Mouse (Mus musculus) liver, embryonic 16.5 days (tissue): ENCODE measurements at regions not wholly inside any gene's neighbourhood (a gene's known extent, or its start where the extent isn't known, plus 50 kb on each side); places are given as distances from the start of the nearest gene placed in this dataset.
A peak's percentile ranks its signal among the peaks of the same experiment; 100 is the strongest.
"Not testable (repeated sequence)": the region's sequence is repeated elsewhere in the genome, so short reads cannot be mapped to it uniquely, and the experiment has no call there.

Experiments used
- ATAC-seq: fragments of 200-750 bp; cut with Nextera tagmentation; 2 replicates; pipeline ENCODE4 v1.8.0; 2017; ENCODE audit warnings: low read depth, mild to moderate bottlenecking, moderate number of reproducible peaks, moderate library complexity
- H3K27ac ChIP-seq: fragments of 300-500 bp; sonication (generic); 2 replicates; pipeline ENCODE4 v1.5.1; 2014; ENCODE audit warnings: mild to moderate bottlenecking, low read length
- H3K27me3 ChIP-seq: fragments of 300-500 bp; sonication (generic); 2 replicates; pipeline ENCODE4 v1.6.1; 2014; ENCODE audit warnings: low read depth, low read length, mixed read lengths; ENCODE audit not compliant: control insufficient read depth, insufficient read depth
- H3K36me3 ChIP-seq: fragments of 300-500 bp; sonication (generic); 2 replicates; pipeline ENCODE4 v1.6.1; 2014; ENCODE audit warnings: mild to moderate bottlenecking; ENCODE audit not compliant: control insufficient read depth, insufficient read depth
- H3K4me1 ChIP-seq: fragments of 300-500 bp; sonication (generic); 2 replicates; pipeline ENCODE4 v1.6.1; 2014; ENCODE audit warnings: low read depth, low read length, mixed read lengths; ENCODE audit not compliant: control insufficient read depth
- H3K4me2 ChIP-seq: fragments of 300-500 bp; sonication (generic); 2 replicates; pipeline ENCODE4 v1.6.1; 2014; ENCODE audit warnings: low read depth, low read length, mixed read lengths
- H3K4me3 ChIP-seq: fragments of 300-500 bp; sonication (generic); 2 replicates; pipeline ENCODE4 v1.5.1; 2014; ENCODE audit warnings: low read depth, mild to moderate bottlenecking, low read length
- H3K9ac ChIP-seq: fragments of 300-500 bp; sonication (generic); 2 replicates; pipeline ENCODE4 v1.6.1; 2014; ENCODE audit warnings: low read depth, low read length
- H3K9me3 ChIP-seq: fragments of 300-500 bp; sonication (generic); replicated peaks from 2 replicates; pipeline ENCODE4 v1.6.1; 2016; ENCODE audit warnings: low read length; ENCODE audit not compliant: control insufficient read depth
- WGBS: fragments of 180-500 bp; shearing (Covaris S2); extraction: QIAGEN DNeasy Blood & Tissue Kit; methylation state at CpG from one replicate; pipeline ENCODE4 v1.1.7; 2014; ENCODE audit not compliant: insufficient replicate concordance; 5-methylcytosine and 5-hydroxymethylcytosine counted together

GRCm38 (mm10) chr4:3071326-3071725 lies 95.8 kb upstream of the Vmn1r2 start:
- peaks cover 18% of the 10 kb centered on the region for H3K9me3 ChIP-seq
- not testable (repeated sequence) for H3K27ac ChIP-seq, H3K4me3 ChIP-seq, ATAC-seq, H3K27me3 ChIP-seq, H3K4me1 ChIP-seq, H3K36me3 ChIP-seq, H3K9ac ChIP-seq, H3K4me2 ChIP-seq
- WGBS = 44% methylated on average over 6 of the region's 6 CpGs

GRCm38 (mm10) chr4:3079901-3080300 lies 87.2 kb upstream of the Vmn1r2 start:
- peaks cover 19% of the 10 kb centered on the region for H3K9me3 ChIP-seq
- ATAC-seq = no peak
- H3K4me1 ChIP-seq = no peaks in the 10 kb centered on the region
- no peak overlapping the region for H3K9ac ChIP-seq
- no peak overlapping the region for H3K4me3 ChIP-seq
- H3K4me2 ChIP-seq = no peak overlapping the region
- WGBS = 75% methylated on average over 1 of the region's 1 CpGs
- H3K36me3 ChIP-seq = no peaks in the 10 kb centered on the region
- no peak overlapping the region for H3K27ac ChIP-seq
- no peaks in the 10 kb centered on the region for H3K27me3 ChIP-seq

GRCm38 (mm10) chr4:3080385-3081125 lies 86.6 kb upstream of the Vmn1r2 start:
- no peak overlapping the region for H3K4me3 ChIP-seq
- no peak overlapping the region for H3K27ac ChIP-seq
- peaks cover 21% of the 10 kb centered on the region for H3K9me3 ChIP-seq
- no peaks in the 10 kb centered on the region for H3K27me3 ChIP-seq
- WGBS = 46% methylated on average over 7 of the region's 7 CpGs
- H3K4me1 ChIP-seq = no peaks in the 10 kb centered on the region
- no peak overlapping the region for H3K4me2 ChIP-seq
- H3K36me3 ChIP-seq = no peaks in the 10 kb centered on the region
- H3K9ac ChIP-seq = no peak overlapping the region
- ATAC-seq = peak; percentile 12

- Histone ChIP-seq H3K27me3 (no peaks in the 10 kb centered on the region), H3K4me3 (no peak overlapping the region), H3K27ac (no peak overlapping the region), H3K9me3 (peaks cover 21% of the 10 kb centered on the region), H3K36me3 (no peaks in the 10 kb centered on the region), H3K4me1 (no peaks in the 10 kb centered on the region), H3K9ac (no peak overlapping the region), H3K4me2 (no peak overlapping the region)
- 46% methylated on average over 6 of the region's 6 CpGs for WGBS
- ATAC-seq = 0 out of 2 replicates have a peak, but pooled peaks have one; percentile 9
These were observed 85.8 kb upstream of the Vmn1r2 start for GRCm38 (mm10) chr4:3081148-3081952.

DNA sequence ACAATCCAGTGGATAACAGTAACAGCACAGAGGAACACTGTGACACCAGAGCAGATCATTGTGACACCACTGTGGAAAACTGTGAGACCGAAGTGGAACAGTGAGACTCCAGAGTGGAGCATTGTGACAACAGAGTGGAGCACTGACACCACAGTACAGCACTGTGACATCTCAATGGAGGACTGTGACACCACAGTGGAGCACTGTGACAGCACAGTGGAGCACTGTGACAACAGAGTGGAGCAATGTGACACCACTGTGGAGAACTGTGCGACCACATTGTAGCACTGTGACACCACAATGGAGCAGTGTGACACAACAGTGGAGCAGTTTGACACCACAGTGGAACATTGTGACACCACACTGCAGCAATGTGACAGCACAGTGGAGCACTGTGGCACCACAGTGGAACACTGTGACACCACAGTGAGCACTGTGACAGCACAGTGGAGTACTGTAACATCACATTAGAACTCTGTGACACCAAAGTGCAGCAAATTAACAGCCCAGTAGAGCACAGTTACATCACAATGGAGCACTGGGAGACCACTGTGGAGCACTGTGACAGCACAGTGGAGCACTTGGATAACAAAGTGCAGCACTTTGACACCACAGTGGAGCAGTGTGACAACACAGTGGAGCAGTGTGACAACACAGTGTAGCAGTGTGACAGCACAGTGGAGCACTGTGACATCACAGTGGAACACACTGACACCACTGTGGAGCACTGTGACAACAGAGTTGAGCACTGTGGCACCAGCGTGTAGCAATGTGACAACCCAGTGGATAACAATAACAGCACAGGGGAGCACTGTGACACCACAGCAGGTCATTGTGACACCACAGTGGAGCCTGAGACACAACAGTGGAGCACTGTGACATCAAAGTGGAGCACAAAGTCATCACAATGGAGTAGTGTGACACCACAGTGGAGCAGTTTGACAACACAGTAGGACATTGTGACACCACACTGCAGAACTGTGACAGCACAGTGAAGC lies 84.9 kb upstream of the Vmn1r2 start:
- ATAC-seq = no peak
- peaks cover 21% of the 10 kb centered on the region for H3K9me3 ChIP-seq

DNA sequence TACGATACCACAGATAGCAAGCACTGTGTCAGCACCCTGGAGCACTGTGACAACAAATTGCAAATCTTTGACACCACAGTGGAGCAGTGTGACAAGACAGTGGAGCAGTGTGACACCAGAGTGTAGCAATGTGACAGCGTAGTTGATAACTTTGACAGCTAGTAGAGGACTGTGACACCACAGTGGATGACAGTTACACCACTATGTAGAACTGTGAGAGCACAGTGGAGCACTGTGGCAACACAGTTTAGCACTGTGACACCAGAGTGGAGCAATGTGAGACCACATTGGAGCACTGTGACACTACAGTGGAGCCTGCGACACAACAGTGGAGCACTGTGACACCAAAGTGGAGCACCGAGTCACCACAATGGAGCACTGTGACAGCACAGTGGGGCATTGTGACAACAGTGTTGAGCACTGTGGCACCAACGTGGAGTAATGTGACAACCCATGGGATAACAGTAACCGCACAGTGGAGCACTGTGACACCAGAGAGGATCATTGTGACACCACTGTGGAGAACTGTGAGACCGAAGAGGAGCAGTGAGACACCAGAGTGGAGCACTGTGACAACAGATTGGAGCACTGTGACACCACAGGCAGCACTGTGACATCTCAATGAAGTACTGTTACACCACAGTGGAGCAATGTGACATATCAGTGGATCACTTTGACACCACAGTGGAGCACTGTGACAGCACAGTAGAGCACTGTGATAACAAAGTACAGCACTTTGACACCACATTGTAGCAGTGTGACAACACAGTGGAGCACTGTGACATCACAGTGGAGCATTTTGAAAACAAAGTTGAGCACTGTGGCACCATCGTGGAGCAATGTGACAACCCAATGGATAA lies 83.7 kb upstream of the Vmn1r2 start:
- WGBS = 39% methylated on average over 8 of the region's 8 CpGs
- Histone ChIP-seq H3K9ac (no peak overlapping the region), H3K4me1 (no peaks in the 10 kb centered on the region), H3K27ac (no peak overlapping the region), H3K27me3 (no peaks in the 10 kb centered on the region), H3K4me3 (no peak overlapping the region), H3K4me2 (no peak overlapping the region), H3K36me3 (no peaks in the 10 kb centered on the region), H3K9me3 (peaks cover 21% of the 10 kb centered on the region)
- ATAC-seq = peak; percentile 32

More for the DNA sequence above, 84.9 kb upstream of the Vmn1r2 start:
- H3K4me2 ChIP-seq = no peak overlapping the region
- H3K36me3 ChIP-seq = no peaks in the 10 kb centered on the region
- H3K27me3 ChIP-seq = no peaks in the 10 kb centered on the region
- no peaks in the 10 kb centered on the region for H3K4me1 ChIP-seq
- no peak overlapping the region for H3K4me3 ChIP-seq
- 56% methylated on average over 3 of the region's 3 CpGs for WGBS
- H3K27ac ChIP-seq = no peak overlapping the region
- H3K9ac ChIP-seq = no peak overlapping the region

- no peak overlapping the region for H3K27ac ChIP-seq
- WGBS = 48% methylated on average over 3 of the region's 3 CpGs
- no peak overlapping the region for H3K9ac ChIP-seq
- H3K4me1 ChIP-seq = no peaks in the 10 kb centered on the region
- H3K36me3 ChIP-seq = no peaks in the 10 kb centered on the region
- H3K27me3 ChIP-seq = no peaks in the 10 kb centered on the region
- H3K4me3 ChIP-seq = no peak overlapping the region
- H3K4me2 ChIP-seq = no peak overlapping the region
- no peak for ATAC-seq
- peaks cover 21% of the 10 kb centered on the region for H3K9me3 ChIP-seq
These were observed 83.0 kb upstream of the Vmn1r2 start for GRCm38 (mm10) chr4:3084021-3084545.
